Mouse (Mus musculus) spleen, adult 2 months (tissue): ENCODE data around the gene Vamp2.

ENCODE experiments used
- CTCF ChIP-seq: fragments of 200-500 bp; IDR thresholded peaks from 2 replicates; pipeline ENCODE4 v1.5.1; 2011; ENCODE audit warnings: mild to moderate bottlenecking, inconsistent platforms; ENCODE audit not compliant: insufficient read depth, insufficient read length, insufficient replicate concordance; ENCODE audit errors: extremely low read depth
- POLR2A ChIP-seq: fragments of 200-500 bp; IDR thresholded peaks from 2 replicates; pipeline ENCODE4 v1.6.1; 2011; ENCODE audit warnings: low read depth, low read length, inconsistent platforms

- TF ChIP-seq CTCF (no peak), POLR2A (no peak)
Measured at GRCm38 (mm10) chr11:69072234-69072633, 16.1 kb upstream of the Vamp2 start.
